Mouse (Mus musculus) T-helper 2 cell (primary cell): ENCODE results near the gene Sergef.

Experiments
- in situ Hi-C: fragments of 300-600 bp; cut with MboI, MseI; formaldehyde crosslinking; loops from one replicate; pipeline ENCODE4 v1.15.1; 2025; ENCODE audit warnings: high pct_unique_total_duplicates

Gene Sergef

DNA sequence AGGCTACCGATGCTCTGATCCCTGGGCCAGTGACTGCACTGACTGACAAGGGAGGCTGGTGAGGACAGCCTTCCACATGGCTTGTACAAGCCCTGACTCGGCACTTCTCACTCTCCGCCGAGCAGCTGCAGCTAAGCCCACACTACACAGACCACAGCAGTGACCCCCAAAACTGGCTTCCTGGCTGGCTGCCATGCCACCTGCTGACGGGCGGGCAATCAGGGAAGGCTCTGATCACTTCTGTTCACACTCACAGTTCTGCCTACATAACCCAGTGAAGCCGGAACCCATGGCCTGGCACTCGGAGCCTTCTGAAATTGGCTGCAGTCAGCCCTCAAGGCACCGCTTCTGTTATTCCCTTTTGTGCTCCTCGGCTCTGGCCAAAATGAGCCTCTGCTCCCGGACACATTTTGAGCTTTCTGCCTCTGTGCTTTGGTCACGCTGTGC lies 95.4 kb downstream of the Sergef start:
- in situ Hi-C loops, result no loop called here

DNA sequence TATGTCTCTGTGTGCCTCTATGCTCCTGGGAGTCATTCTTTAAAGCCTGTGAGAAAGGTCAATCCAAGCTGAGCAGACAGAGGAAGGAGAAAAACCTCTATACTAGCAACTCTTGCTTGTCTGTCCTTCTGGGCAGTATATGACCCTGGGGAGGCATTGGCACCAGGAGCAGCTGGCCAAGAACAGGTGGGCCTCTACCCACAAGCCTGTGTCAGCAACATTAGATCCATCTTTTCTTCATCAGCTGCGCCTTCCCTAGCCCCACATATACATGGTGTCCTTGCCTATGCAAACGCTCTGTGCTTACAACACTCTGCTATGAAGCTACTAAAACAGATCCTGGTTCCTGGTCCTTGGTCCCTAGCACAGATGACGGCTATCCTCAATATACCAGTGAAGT lies 97.5 kb downstream of the Sergef start:
- in situ Hi-C loops, result no loop called here

DNA sequence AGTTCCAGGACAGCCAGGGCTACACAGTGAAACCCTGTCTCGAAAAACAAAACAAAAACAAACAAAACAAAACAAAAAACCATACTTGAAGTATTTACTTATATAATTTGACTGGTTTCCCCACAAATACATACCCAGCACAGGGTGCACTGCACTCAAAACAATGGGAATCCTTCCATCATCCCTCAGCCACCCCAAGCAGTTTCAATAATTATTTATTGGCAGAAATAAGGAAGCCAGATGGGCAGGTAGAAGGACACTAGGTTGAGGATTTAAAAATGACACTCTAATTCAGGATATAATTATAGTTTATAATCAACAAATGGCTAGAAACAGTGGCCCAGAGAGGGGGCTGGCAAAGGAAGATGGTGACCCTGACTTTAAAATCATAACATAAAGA lies 99.0 kb downstream of the Sergef start:
- in situ Hi-C loops, result no loop called here

- in situ Hi-C loops, result no loop called here
Observed at GRCm38 (mm10) chr7:46536456-46537097, 103.0 kb downstream of the Sergef start.

DNA sequence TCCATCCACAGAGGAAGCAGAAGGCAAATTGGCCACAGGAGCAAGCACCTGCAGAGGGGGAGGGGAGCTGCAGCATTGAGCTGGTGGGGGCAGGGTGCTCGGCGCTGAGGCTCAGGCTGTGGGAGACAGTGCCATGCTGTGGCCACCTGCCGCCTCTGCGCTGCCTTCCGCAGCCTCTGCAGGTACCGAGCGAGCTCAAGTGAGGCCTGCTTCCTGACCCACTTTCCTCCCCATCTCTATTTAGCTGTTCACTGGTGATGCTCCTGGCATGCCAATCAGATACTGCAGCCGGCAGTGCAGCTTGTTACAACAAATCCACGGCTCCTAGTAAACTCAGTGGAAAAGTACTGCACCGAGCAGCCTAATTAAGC lies 104.2 kb downstream of the Sergef start:
- in situ Hi-C loops, result no loop called here

- in situ Hi-C loops, result no loop called here
Observed at GRCm38 (mm10) chr7:46534767-46535428, 104.7 kb downstream of the Sergef start.

DNA sequence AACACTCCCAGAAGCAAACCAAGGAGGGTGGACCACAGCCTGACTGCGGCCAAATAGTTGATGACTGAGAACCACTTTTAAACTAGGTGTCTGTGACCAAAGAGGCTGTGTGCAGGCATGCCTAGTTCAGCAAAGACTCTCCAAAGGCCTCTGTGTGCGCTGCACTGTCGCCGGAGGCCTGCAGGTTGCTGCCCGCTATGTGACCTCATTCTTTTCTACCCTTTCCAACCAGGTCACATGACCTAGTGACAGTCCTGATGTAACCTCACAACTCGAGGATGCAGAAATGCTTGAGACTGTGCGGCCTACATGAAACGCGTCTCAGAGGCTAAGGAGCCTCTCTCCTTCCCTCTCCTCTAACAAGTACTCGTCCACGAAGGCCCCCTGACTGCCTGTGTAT lies 106.1 kb downstream of the Sergef start:
- in situ Hi-C loops, result no loop called here

DNA sequence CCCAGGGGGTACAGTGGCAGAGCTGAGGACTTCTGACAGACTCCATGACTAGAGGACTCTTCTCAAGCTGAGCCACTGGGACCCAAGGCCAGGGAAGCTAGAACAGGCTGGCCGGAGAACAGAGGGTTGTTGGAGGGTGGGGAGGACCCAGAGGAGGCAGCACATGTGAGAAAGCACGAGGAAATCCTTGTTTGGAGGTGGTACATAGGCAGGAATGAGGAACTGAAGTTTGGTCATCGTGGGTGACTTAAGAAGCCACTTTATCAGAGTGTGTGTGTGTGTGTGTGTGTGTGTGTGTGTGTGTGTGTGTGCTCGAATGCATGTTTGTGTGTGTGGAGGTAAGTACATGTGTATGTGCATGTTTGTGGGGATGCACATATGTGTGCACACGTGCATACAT lies 108.3 kb downstream of the Sergef start:
- in situ Hi-C loops, result no loop called here

DNA sequence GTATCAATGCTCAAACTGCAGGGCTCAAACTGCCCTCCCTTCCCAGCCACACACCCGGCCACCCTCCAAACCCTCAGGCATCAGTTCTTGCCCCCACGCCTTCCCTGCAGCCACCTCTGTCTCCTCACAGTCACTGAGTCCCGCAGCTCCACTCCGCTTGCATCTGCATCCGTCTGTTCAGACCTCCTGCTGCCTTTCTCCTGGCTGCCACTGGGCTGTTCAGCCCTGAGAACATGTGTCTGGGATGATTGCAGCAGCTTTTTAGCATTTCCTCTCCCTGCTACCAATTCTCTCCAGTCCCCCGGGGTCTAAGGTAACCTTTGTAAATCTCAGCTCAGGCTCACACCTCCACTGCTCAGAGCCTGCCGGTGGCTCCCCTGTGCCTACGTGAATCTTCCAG lies 109.7 kb downstream of the Sergef start:
- in situ Hi-C loops, result no loop called here

- in situ Hi-C loops, result no loop called here
Observed at GRCm38 (mm10) chr7:46529259-46529658, 110.3 kb downstream of the Sergef start.

- in situ Hi-C loops, result no loop called here
Observed at GRCm38 (mm10) chr7:46526665-46527154, 112.9 kb downstream of the Sergef start.

DNA sequence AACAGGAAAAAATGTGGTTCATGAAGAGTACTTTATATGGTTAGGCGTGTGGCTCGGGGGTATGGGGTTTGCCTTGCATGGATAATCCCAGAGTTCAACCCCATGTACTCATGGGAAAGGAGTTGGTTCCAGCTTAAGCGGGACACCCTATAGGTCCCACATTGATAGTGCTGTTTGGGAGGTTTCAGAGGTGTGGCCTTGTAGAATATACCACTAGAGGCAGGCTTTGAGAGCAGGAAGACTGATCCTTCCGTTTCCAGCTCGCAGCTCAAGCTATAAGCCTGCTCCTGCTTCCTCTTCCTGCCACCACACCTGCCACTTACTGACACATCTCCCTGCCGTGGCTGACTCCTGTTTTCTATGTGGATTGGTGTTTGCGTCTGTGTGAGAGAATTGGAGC lies 116.4 kb downstream of the Sergef start:
- in situ Hi-C loops, result no loop called here

- in situ Hi-C loops, result no loop called here
Observed at GRCm38 (mm10) chr7:46521794-46522193, 117.8 kb downstream of the Sergef start.

- in situ Hi-C loops, result no loop called here
Observed at GRCm38 (mm10) chr7:46519148-46519547, 120.5 kb downstream of the Sergef start.

DNA sequence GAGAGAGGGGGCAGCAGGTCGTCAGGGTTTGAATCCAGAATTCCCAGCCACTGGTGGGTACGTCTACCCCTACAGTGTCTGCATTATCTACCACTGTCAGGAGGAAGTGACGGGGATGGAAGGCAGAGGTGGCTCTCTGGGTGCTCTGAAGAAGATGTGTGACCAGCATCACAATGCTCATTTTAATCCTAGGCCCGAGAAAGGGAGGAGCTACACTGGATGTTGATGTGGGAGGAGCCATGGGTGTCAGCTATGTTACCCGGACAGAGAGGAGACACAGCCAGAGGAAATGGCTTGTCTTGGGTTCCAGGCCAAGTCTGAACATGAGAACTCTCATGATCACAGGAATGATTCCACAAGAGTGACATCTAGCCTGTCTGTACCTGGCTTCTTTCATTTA lies 122.4 kb downstream of the Sergef start:
- in situ Hi-C loops, result no loop called here

DNA sequence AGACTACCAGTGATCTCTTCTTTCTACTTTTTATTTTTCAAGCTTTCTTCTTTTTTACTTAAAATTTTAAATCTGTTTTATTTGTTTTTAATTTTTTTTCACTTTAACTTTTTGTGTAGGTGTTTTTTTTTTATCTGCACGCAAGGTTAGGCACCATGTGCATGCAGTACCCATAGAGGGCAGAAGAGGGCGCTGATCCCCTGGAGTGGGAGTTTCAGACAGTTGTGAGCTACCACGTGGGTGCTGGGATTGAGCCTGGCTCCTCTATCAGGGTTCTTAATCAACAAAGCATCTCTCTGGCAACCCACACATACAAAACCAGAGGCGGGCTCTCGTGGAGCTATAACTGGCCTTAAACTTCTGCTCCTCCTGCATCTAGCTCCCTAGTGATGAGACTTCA lies 123.6 kb downstream of the Sergef start:
- in situ Hi-C loops, result no loop called here

GRCm38 (mm10) chr7:46514981-46515380 lies 124.6 kb downstream of the Sergef start:
- in situ Hi-C loops, result no loop called here

DNA sequence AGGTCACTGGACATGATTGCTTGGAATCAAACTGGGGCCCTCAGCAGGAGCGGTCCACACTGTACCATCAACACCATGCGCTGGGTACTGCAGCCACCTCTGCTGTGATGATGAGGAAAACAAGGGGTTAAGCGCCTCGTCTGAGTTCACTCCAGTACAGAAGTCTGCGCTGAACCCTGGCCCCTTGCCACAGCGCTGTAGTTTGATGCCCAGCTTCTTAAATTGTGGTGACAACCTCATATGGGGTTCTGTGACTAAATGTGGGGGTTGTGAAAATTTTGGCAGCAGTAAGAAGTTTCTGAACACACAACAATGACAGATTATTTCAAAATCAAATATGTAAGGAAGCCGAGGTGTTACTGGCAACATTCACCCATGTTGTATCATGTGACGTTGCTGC lies 126.0 kb downstream of the Sergef start:
- in situ Hi-C loops, result no loop called here

- in situ Hi-C loops, result no loop called here
Observed at GRCm38 (mm10) chr7:46512792-46513191, 126.8 kb downstream of the Sergef start.

GRCm38 (mm10) chr7:46510806-46511205 lies 128.8 kb downstream of the Sergef start:
- in situ Hi-C loops, result no loop called here

GRCm38 (mm10) chr7:46509391-46510310 lies 130.0 kb downstream of the Sergef start:
- in situ Hi-C loops, result no loop called here

DNA sequence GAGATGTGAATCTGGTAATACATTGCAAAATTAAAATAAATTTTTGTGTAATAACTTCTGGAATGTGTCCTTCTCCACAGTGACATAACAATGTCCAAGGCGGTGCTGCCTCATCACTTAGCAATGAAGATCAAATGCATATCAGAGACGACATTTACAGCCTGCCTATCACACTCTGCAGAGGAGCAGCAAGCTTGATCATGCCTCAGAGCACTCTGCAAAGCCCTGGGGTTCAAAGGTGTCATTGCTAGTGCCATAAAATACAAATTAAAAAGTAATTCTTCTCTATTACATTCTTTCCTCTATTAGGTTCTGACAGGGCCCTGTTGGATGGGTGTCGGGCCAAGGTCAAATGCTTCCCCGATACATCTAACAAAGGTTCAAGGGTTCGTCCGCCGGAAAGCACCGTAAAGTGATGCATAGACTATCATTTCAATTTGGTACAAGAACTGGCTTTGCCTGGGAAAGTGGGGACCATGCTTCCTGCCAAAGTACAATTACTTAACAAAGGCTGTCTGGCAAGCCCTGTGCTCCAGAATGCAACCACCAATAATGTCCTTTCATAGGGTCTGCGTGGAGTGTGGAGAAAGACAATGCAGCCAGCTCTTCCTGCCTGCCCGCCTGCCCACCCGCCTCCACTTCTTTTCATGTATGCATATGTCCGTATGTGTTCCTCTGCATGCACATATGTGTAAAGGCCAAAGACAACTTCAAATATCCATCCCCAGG lies 130.9 kb downstream of the Sergef start:
- in situ Hi-C loops, result no loop called here
